Mouse (Mus musculus) cerebellum, adult 2 months (tissue): ENCODE measurements around the gene Cyp2b19. TPM values are rescaled to one million over a fixed set of nuclear protein-coding genes. Genes with fewer than 3 reads are reported as not detected.

ENCODE experiments used
- DNase-seq, 2 experiments: peaks; one replicate each; pipeline ENCODE4 v3.0.0; 2021
- H3K27ac ChIP-seq: fragments of 200-500 bp; 2 replicates; pipeline ENCODE4 v1.5.1; 2012; ENCODE audit warnings: low read length, control low read depth, inconsistent platforms; ENCODE audit not compliant: insufficient read depth
- H3K27me3 ChIP-seq: fragments of 200-500 bp; 2 replicates; pipeline ENCODE4 v1.6.1; 2012; ENCODE audit warnings: inconsistent platforms, mild to moderate bottlenecking, low read length, moderate library complexity; ENCODE audit not compliant: control insufficient read depth, insufficient read depth
- H3K4me1 ChIP-seq: fragments of 200-500 bp; 2 replicates; pipeline ENCODE4 v1.6.1; 2011; ENCODE audit warnings: low read length; ENCODE audit not compliant: control insufficient read depth, insufficient read depth
- H3K4me3 ChIP-seq: fragments of 200-500 bp; replicated peaks from 2 replicates; pipeline ENCODE3; 2011; ENCODE audit warnings: mild to moderate bottlenecking, low read depth, low read length, control low read depth; ENCODE audit not compliant: insufficient read depth
- CTCF ChIP-seq: fragments of 200-500 bp; IDR thresholded peaks from 2 replicates; pipeline ENCODE4 v1.5.1; 2011; ENCODE audit warnings: low read depth, mild to moderate bottlenecking, control low read depth, low read length, moderate library complexity, borderline replicate concordance; ENCODE audit not compliant: insufficient read depth
- POLR2A ChIP-seq: fragments of 200-500 bp; IDR thresholded peaks from 2 replicates; pipeline ENCODE4 v1.6.1; 2011; ENCODE audit warnings: low read length, control low read depth, borderline replicate concordance; ENCODE audit not compliant: insufficient read depth
- WGBS: fragments of 180-500 bp; shearing (Covaris S2); methylation state at CpG from one replicate; pipeline ENCODE4 v1.1.7; 2018; 5-methylcytosine and 5-hydroxymethylcytosine counted together
- polyA plus RNA-seq: library from polyadenylated mRNA; depleted of rRNA; stranded (reverse); fragments of >200 nt; gene quantifications from 2 replicates; pipeline ENCODE4 v1.2.3, GENCODE M21; 2012; rRNA removed

Cyp2b19 gene
- polyA plus RNA-seq, 1 experiment = not detected

DNA sequence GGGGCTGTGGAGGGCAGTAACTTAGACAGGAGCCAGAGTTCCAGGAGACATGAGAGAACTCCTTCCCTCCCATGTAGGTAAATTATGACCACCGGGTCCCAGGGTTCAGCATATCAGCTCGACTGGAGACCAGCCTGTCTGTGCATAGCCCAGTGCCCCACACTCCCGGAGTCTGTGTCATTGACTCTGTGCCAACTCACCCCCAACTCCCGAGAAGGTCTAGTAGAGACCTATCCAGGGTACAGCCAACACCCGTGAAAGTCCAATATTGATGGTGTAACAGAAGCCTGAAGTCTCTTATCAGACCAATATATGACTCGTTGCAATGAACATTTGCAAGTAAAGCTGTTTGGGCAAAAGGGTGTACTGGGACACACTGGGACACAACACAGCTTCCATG, 33.0 kb downstream of the Cyp2b19 start:
- no peaks in the 10 kb centered on the region for H3K27me3 ChIP-seq
- H3K4me1 ChIP-seq = no peaks in the 10 kb centered on the region
- DNase-seq = no peak
- no peak overlapping the region for H3K4me3 ChIP-seq
- no peak overlapping the region for H3K27ac ChIP-seq
- WGBS = 70% methylated on average over 6 of the region's 6 CpGs
- TF ChIP-seq POLR2A (no peak), CTCF (no peak)

DNA sequence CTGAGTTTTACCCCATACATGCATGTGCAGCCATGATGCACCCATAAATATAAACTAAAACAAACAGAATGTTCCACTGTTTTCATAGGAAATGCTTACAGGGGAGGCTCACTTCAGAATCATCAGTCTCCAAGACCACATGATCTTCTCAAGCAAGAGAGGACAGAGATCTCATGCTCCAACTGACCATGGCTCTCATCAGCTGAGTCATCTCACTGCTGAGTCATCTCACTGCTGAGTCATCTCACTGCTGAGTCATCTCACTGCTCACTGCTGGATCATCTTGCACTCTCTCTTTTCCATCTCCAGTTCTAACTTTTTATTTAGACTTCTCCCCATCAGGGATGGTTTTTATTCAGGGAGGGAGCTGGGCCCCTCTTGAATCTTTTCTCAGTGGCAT, 43.2 kb downstream of the Cyp2b19 start:
- Histone ChIP-seq H3K27ac (no peak overlapping the region), H3K4me3 (no peak overlapping the region), H3K27me3 (no peaks in the 10 kb centered on the region), H3K4me1 (no peaks in the 10 kb centered on the region)
- DNase-seq = no peak
- TF ChIP-seq CTCF = no peak
- no peak for TF ChIP-seq POLR2A

DNA sequence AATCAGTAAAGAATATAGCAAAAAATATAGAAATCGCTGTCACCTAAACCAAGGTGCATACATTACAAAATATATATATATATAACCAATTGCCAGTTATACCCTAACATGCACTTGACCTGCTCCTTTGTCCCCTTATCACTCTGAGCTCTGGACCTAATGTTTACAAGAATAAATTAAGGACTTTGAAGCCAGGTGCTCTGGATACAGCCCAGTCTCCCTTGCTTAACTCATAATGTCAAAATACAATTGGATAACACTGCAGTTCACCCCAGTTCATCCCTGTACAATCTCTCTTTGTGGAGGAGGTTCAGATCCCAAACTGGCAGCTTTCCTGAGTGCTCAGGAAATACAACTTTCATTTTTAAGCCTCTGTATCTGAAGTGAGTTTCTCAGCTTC, 44.1 kb downstream of the Cyp2b19 start:
- no peak overlapping the region for H3K27ac ChIP-seq
- DNase-seq = no peak
- H3K27me3 ChIP-seq = no peaks in the 10 kb centered on the region
- H3K4me1 ChIP-seq = no peaks in the 10 kb centered on the region
- H3K4me3 ChIP-seq = no peak overlapping the region
- TF ChIP-seq CTCF = no peak
- no peak for TF ChIP-seq POLR2A
- 81% methylated on average over 1 of the region's 1 CpGs for WGBS

DNA sequence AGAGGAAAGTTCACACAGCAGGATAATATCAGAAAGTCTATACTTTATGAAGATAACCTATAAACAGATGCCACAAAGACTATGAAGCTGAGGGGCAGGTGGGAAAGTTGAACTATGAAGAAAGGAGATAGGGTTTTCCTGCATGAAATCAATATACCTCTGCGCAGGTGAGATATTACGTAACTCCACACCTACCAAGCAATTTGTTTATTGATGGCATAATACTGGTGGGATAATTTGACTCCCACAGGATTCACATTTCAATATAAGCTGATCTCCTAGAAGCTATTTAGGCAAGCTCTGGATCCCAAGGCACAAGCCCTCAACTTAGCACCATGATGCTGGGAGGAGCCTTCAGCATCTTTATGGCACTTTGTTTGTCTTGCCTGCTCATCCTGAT, 51.6 kb downstream of the Cyp2b19 start, which contains the start of gene Cyp2g1:
TSS of gene Cyp2g1 (plus strand) at position 301 of the 400 bp plus-strand sequence.
- no peaks in the 10 kb centered on the region for H3K27me3 ChIP-seq
- no peaks in the 10 kb centered on the region for H3K4me1 ChIP-seq
- 85% methylated on average over 2 of the region's 2 CpGs for WGBS
- no peak within 1 kb of the TSS for H3K27ac ChIP-seq
- TF ChIP-seq CTCF (no peak), POLR2A (no peak)
- no peak for DNase-seq
- no peak within 1 kb of the TSS for H3K4me3 ChIP-seq

Other genes with a start within 250 kb of the Cyp2b19 start
- gene Nlrp9a, start 222.1 kb upstream of the Cyp2b19 start, polyA plus RNA-seq = not detected in 2 replicates
- not detected in 2 replicates for gene Vmn1r185, start 138.7 kb upstream of the Cyp2b19 start, polyA plus RNA-seq
- not detected in 2 replicates for gene Cyp2b23, start 70.7 kb upstream of the Cyp2b19 start, polyA plus RNA-seq
- gene Cyp2g1, start 51.8 kb downstream of the Cyp2b19 start, polyA plus RNA-seq = not detected in 2 replicates
- gene Cyp2a5, start 78.2 kb downstream of the Cyp2b19 start, polyA plus RNA-seq = not detected in 2 replicates
- not detected in 2 replicates for gene Cyp2a22, start 182.2 kb downstream of the Cyp2b19 start, polyA plus RNA-seq